Mouse (Mus musculus) CH12.LX (cell line): Measurements from ENCODE around the gene Slc25a44. TPM values are rescaled to one million over a fixed set of nuclear protein-coding genes. Genes with fewer than 3 reads are reported as not detected.

Source experiments
- DNase-seq: peaks from one replicate; pipeline ENCODE4 v3.0.0-alpha.2; 2013; ENCODE audit errors: extremely low read depth
- H3K27ac ChIP-seq: 2 replicates; pipeline ENCODE4 v1.5.1; 2012; ENCODE audit warnings: low read depth, mild to moderate bottlenecking, control low read depth, moderate library complexity; ENCODE audit not compliant: insufficient read depth
- H3K27me3 ChIP-seq: replicated peaks from 2 replicates; pipeline ENCODE3; 2012; ENCODE audit warnings: inconsistent platforms
- H3K36me3 ChIP-seq, 2 experiments: replicated peaks in 1 of 2; 2 replicates each; pipeline versions ENCODE3 to v1.6.1; 2012; ENCODE audit warnings: inconsistent platforms in 1 of 2, low read length in 1 of 2, mild to moderate bottlenecking in 1 of 2, mixed read lengths in 1 of 2, moderate library complexity in 1 of 2; ENCODE audit not compliant: control insufficient read depth in 1 of 2, insufficient read depth in 1 of 2
- H3K4me1 ChIP-seq, 2 experiments: 2 replicates each; pipeline ENCODE4 v1.6.1; 2012; ENCODE audit warnings: inconsistent platforms in 1 of 2, moderate library complexity in 1 of 2; ENCODE audit not compliant: insufficient read depth in 2 of 2, control insufficient read depth in 1 of 2
- H3K4me2 ChIP-seq: 2 replicates; pipeline ENCODE4 v1.6.1; 2012; ENCODE audit warnings: low read depth, mild to moderate bottlenecking, control low read depth; ENCODE audit not compliant: poor library complexity, insufficient read depth, severe bottlenecking
- H3K4me3 ChIP-seq, 3 experiments: fragments of 150-350 bp in 1 of 3; sonication (generic) in 1 of 3; replicated peaks in 1 of 3; 2 replicates each; pipeline versions ENCODE3 to v1.5.1; 2011 to 2012; ENCODE audit warnings: low read depth in 2 of 3, low read length in 2 of 3, mild to moderate bottlenecking in 2 of 3, moderate library complexity in 2 of 3, control low read depth in 1 of 3, improper control_type of control experiment in 1 of 3, inconsistent platforms in 1 of 3, mixed read lengths in 1 of 3; ENCODE audit not compliant: poor library complexity in 1 of 3
- H3K79me2 ChIP-seq: replicated peaks from 2 replicates; pipeline ENCODE4 v1.6.1; 2012; ENCODE audit warnings: mild to moderate bottlenecking, moderate library complexity; ENCODE audit not compliant: control insufficient read depth, poor library complexity, insufficient read depth, severe bottlenecking; ENCODE audit errors: extremely low read depth
- H3K9ac ChIP-seq: 2 replicates; pipeline ENCODE4 v1.6.1; 2012; ENCODE audit warnings: low read depth, mild to moderate bottlenecking, control low read depth, moderate library complexity; ENCODE audit not compliant: insufficient read depth
- H3K9me3 ChIP-seq: replicated peaks from 2 replicates; pipeline ENCODE3; 2012; ENCODE audit warnings: low read length, inconsistent platforms, mixed read lengths
- BHLHE40 ChIP-seq: IDR thresholded peaks from 2 replicates; pipeline ENCODE4 v1.6.1; 2011; ENCODE audit warnings: mild to moderate bottlenecking, low read depth, low read length, improper control_type of control experiment
- CHD1 ChIP-seq: IDR thresholded peaks from 2 replicates; pipeline ENCODE4 v1.6.1; 2012; ENCODE audit warnings: low read depth, low read length, improper control_type of control experiment, inconsistent platforms
- ELF1 ChIP-seq: IDR thresholded peaks from 2 replicates; pipeline ENCODE4 v1.6.1; 2014; ENCODE audit warnings: low read depth, mild to moderate bottlenecking, inconsistent platforms, low read length, improper control_type of control experiment
- ETS1 ChIP-seq: conservative IDR thresholded peaks from 2 replicates; pipeline ENCODE4 v1.6.1; 2012; ENCODE audit warnings: low read depth, mild to moderate bottlenecking, inconsistent platforms, low read length, improper control_type of control experiment, moderate library complexity
- HCFC1 ChIP-seq: IDR thresholded peaks from 2 replicates; pipeline ENCODE4 v1.6.1; 2012; ENCODE audit warnings: low read depth, mild to moderate bottlenecking, inconsistent platforms, low read length, improper control_type of control experiment
- JUN ChIP-seq: IDR thresholded peaks from 2 replicates; pipeline ENCODE4 v1.6.1; 2011; ENCODE audit warnings: low read depth, mild to moderate bottlenecking, low read length, improper control_type of control experiment, moderate library complexity; ENCODE audit not compliant: insufficient read depth
- KAT2A ChIP-seq: IDR thresholded peaks from 2 replicates; pipeline ENCODE4 v1.6.1; 2012; ENCODE audit warnings: low read length, improper control_type of control experiment, inconsistent platforms; ENCODE audit not compliant: insufficient replicate concordance
- MEF2A ChIP-seq: IDR thresholded peaks from 2 replicates; pipeline ENCODE4 v1.6.1; 2014; ENCODE audit warnings: low read depth, mild to moderate bottlenecking, inconsistent platforms, low read length, improper control_type of control experiment, borderline replicate concordance
- NELFE ChIP-seq: IDR thresholded peaks from 2 replicates; pipeline ENCODE4 v1.6.1; 2011; ENCODE audit warnings: low read depth, low read length, improper control_type of control experiment
- PAX5 ChIP-seq: IDR thresholded peaks from 2 replicates; pipeline ENCODE4 v1.6.1; 2012; ENCODE audit warnings: low read length, inconsistent platforms, mixed read lengths
- RCOR1 ChIP-seq: conservative IDR thresholded peaks from 2 replicates; pipeline ENCODE4 v1.6.1; 2012; ENCODE audit warnings: low read depth, mild to moderate bottlenecking, inconsistent platforms, low read length, improper control_type of control experiment
- SIN3A ChIP-seq: IDR thresholded peaks from 2 replicates; pipeline ENCODE4 v1.6.1; 2012; ENCODE audit warnings: low read length, improper control_type of control experiment, inconsistent platforms
- UBTF ChIP-seq: IDR thresholded peaks from 2 replicates; pipeline ENCODE4 v1.6.1; 2012; ENCODE audit warnings: low read depth, mild to moderate bottlenecking, inconsistent platforms, low read length, improper control_type of control experiment, moderate library complexity
- USF1 ChIP-seq: IDR thresholded peaks from 2 replicates; pipeline ENCODE4 v1.6.1; 2014; ENCODE audit warnings: low read depth, mild to moderate bottlenecking, inconsistent platforms, low read length, improper control_type of control experiment
- USF2 ChIP-seq: conservative IDR thresholded peaks from 2 replicates; pipeline ENCODE4 v1.6.1; 2011; ENCODE audit warnings: low read depth, low read length, improper control_type of control experiment
- ZKSCAN1 ChIP-seq: IDR thresholded peaks from 2 replicates; pipeline ENCODE4 v1.6.1; 2012; ENCODE audit warnings: low read depth, inconsistent platforms, low read length, improper control_type of control experiment, borderline replicate concordance
- ZNF384 ChIP-seq: IDR thresholded peaks from 2 replicates; pipeline ENCODE4 v1.6.1; 2012; ENCODE audit warnings: low read depth, low read length, improper control_type of control experiment, inconsistent platforms
- dilution Hi-C: fragments of 300-500 bp; cut with MboI; formaldehyde crosslinking; loops from 2 replicates; pipeline ENCODE4 v1.14.3; 2020; ENCODE audit warnings: low sequenced_read_pairs; ENCODE audit not compliant: extremely low pct_unique_long_range_greater_than_20kb, extremely low pct_ligation_motif_present
- in situ Hi-C: fragments of 300-500 bp; cut with MboI; formaldehyde crosslinking; loops from 3 replicates; pipeline ENCODE4 v1.14.3; 2019; ENCODE audit warnings: low sequenced_read_pairs, low pct_ligation_motif_present, low pct_unique_long_range_greater_than_20kb, mixed read lengths
- polyA plus RNA-seq: library from polyadenylated mRNA; unstranded; fragments of >175 nt; gene quantifications from 2 replicates; pipeline ENCODE4 v1.2.1, GENCODE M21; 2012; ENCODE audit warnings: low read depth; ENCODE audit not compliant: insufficient read length
- total RNA-seq, 2 experiments: library from RNA; depleted of rRNA; stranded (reverse); fragments of 300-350 nt in 1 of 2; fragments of >200 nt in 1 of 2; gene quantifications; 2 replicates each; pipeline ENCODE4 v1.2.3; 2012 to 2014

Slc25a44 gene
- total and polyA plus RNA-seq, 3 experiments = 8.9 to 17.5 (median 13.2) TPM

DNA sequence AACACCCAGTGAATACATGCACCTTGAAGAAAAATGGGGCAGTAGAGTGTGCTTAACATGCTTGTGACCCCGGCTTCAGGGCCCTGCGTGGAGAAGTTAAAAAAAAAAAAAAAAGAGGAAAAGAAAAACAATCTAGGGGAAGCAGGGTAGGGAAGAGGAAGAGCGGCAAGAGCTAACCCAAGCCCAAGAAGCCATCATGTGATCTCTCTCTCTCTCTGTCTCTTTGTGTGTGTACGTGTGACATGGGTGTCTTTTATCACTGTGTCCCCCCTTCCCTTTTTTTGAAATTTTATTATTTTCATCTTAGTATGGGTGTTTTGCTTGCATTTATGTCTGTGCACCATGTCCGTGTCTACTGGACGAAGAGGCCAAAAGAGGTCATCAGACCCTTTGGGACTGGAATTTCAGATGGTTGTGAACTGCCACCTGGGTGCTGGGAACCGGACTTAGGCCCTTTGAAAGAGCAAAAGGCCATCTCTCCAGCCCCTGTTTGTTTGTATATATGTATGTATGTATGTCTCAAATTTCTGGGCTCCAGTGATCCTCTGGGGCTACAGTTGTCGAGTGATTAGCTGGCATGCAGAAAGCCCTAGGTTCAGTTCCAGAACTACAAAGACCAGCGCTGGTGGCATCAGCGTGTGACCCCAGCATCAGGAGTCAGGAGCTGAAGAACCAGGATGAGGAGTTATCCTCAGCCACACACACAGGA, 21.3 kb downstream of the Slc25a44 start:
- dilution Hi-C loops (no loop called here), in situ Hi-C loops (no loop called here)
- H3K27ac ChIP-seq = no peak overlapping the region
- H3K27me3 ChIP-seq = no peaks in the 10 kb centered on the region
- H3K9ac ChIP-seq = no peak overlapping the region
- H3K9me3 ChIP-seq = peaks cover 2% of the 10 kb centered on the region
- peaks cover 18% of the 10 kb centered on the region; the same call in 1 of the 2 replicates for H3K79me2 ChIP-seq
- no peak for TF ChIP-seq ETS1
- no peak for TF ChIP-seq JUN
- no peak for TF ChIP-seq USF1
- no peak for DNase-seq
- H3K4me2 ChIP-seq = no peak overlapping the region
- no peak overlapping the region for H3K4me3 ChIP-seq
- peaks cover 15 to 69% of the 10 kb centered on the region in 2 experiments for H3K36me3 ChIP-seq
- H3K4me1 ChIP-seq = peaks cover 7 to 37% of the 10 kb centered on the region in 2 experiments

DNA sequence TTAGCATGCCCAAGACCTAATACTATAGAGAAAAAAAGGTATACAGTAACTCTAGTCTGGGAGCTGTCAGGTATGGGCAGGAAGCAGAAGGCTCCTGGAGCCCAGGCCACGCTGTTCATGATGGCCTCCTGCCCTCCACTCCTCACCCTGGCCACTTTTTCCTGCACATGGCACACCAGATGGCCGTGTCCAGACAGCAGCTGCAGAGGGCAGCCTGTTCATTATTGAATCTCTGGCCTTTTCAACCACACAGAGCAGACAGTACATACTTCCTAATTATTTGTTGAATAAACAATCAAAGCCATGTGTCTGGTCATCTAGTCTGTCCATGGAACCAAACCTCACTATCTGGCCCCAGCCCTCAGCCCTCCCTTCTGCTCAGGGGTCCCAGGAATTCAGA, 26.3 kb downstream of the Slc25a44 start:
- Histone ChIP-seq H3K36me3 (peaks cover 30 to 88% of the 10 kb centered on the region in 2 experiments), H3K79me2 (peaks cover 3% of the 10 kb centered on the region; the same call in 1 of the 2 replicates), H3K4me2 (no peak overlapping the region), H3K4me1 (peaks cover 13 to 47% of the 10 kb centered on the region in 2 experiments), H3K9ac (no peak overlapping the region), H3K27ac (no peak overlapping the region), H3K4me3 (no peak overlapping the region), H3K9me3 (peaks cover 2% of the 10 kb centered on the region), H3K27me3 (no peaks in the 10 kb centered on the region)
- TF ChIP-seq HCFC1 (no peak), ZKSCAN1 (no peak), USF2 (no peak), ELF1 (no peak), SIN3A (no peak), RCOR1 (no peak), UBTF (no peak), ZNF384 (no peak), MEF2A (no peak), NELFE (no peak), KAT2A (no peak), BHLHE40 (no peak), CHD1 (no peak), PAX5 (no peak), ETS1 (no peak)
- DNase-seq = no peak
- dilution Hi-C loops = no loop called here
- in situ Hi-C loops = no loop called here
